Mouse (Mus musculus) kidney, embryonic 16.5 days (tissue): ENCODE results near the gene Kcnh5. TPM values are rescaled to one million over a fixed set of nuclear protein-coding genes. Genes with fewer than 3 reads are reported as not detected.

Source experiments
- ATAC-seq: fragments of 200-750 bp; cut with Nextera tagmentation; 2 replicates; pipeline ENCODE4 v1.8.0; 2017; ENCODE audit warnings: moderate TSS enrichment; ENCODE audit not compliant: low FRiP score, low TSS enrichment
- H3K27ac ChIP-seq: fragments of 300-500 bp; sonication (generic); 2 replicates; pipeline ENCODE4 v1.5.1; 2014; ENCODE audit warnings: low read length
- H3K27me3 ChIP-seq: fragments of 300-500 bp; sonication (generic); 2 replicates; pipeline ENCODE4 v1.6.1; 2014; ENCODE audit warnings: low read length, control low read depth, mixed read lengths; ENCODE audit not compliant: insufficient read depth
- H3K36me3 ChIP-seq: fragments of 300-500 bp; sonication (generic); 2 replicates; pipeline ENCODE4 v1.6.1; 2014; ENCODE audit warnings: low read length, control low read depth, mixed read lengths; ENCODE audit not compliant: insufficient read depth
- H3K4me1 ChIP-seq: fragments of 300-500 bp; sonication (generic); 2 replicates; pipeline ENCODE4 v1.6.1; 2014; ENCODE audit warnings: low read length, control low read depth, mixed read lengths; ENCODE audit not compliant: insufficient read depth
- H3K4me2 ChIP-seq: fragments of 300-500 bp; sonication (generic); replicated peaks from 2 replicates; pipeline ENCODE4 v1.6.1; 2014; ENCODE audit warnings: low read depth, low read length
- H3K4me3 ChIP-seq: fragments of 300-500 bp; sonication (generic); 2 replicates; pipeline ENCODE4 v1.5.1; 2014; ENCODE audit warnings: mild to moderate bottlenecking, low read length
- H3K9ac ChIP-seq: fragments of 300-500 bp; sonication (generic); replicated peaks from 2 replicates; pipeline ENCODE4 v1.6.1; 2014; ENCODE audit warnings: low read length
- H3K9me3 ChIP-seq: fragments of 300-500 bp; sonication (generic); 2 replicates; pipeline ENCODE4 v1.6.1; 2016; ENCODE audit warnings: low read length, control low read depth
- WGBS: fragments of 180-500 bp; shearing (Covaris S2); extraction: QIAGEN DNeasy Blood & Tissue Kit; methylation state at CpG from one replicate; pipeline ENCODE4 v1.1.7; 2014; 5-methylcytosine and 5-hydroxymethylcytosine counted together
- polyA plus RNA-seq: library from polyadenylated mRNA; unstranded; fragments of >200 nt; fragmentation: Nextera tagmentation; extraction: Ambion mirVana; gene quantifications from 2 replicates; pipeline ENCODE4 v1.2.1, GENCODE M21; 2015

Kcnh5 gene
- polyA plus RNA-seq, 1 experiment from 2014 or later, result 0.54 TPM

- no peak overlapping the region for H3K4me3 ChIP-seq
- 91% methylated on average over 3 of the region's 3 CpGs for WGBS
- no peaks in the 10 kb centered on the region for H3K36me3 ChIP-seq
- no peaks in the 10 kb centered on the region for H3K27me3 ChIP-seq
- no peaks in the 10 kb centered on the region for H3K9me3 ChIP-seq
- H3K4me2 ChIP-seq, result no peak overlapping the region
- no peak overlapping the region for H3K27ac ChIP-seq
- no peak for ATAC-seq
- H3K9ac ChIP-seq, result no peak overlapping the region
- no peaks in the 10 kb centered on the region for H3K4me1 ChIP-seq
Measured at GRCm38 (mm10) chr12:74971187-74971586, 205.9 kb downstream of the Kcnh5 start.

GRCm38 (mm10) chr12:74969420-74969819 lies 207.7 kb downstream of the Kcnh5 start:
- Histone ChIP-seq H3K27me3 (no peaks in the 10 kb centered on the region), H3K9me3 (no peaks in the 10 kb centered on the region), H3K4me1 (no peaks in the 10 kb centered on the region), H3K4me3 (no peak overlapping the region), H3K9ac (no peak overlapping the region), H3K27ac (no peak overlapping the region), H3K36me3 (no peaks in the 10 kb centered on the region), H3K4me2 (no peak overlapping the region)
- no peak for ATAC-seq
- 62% methylated on average over 4 of the region's 4 CpGs for WGBS

GRCm38 (mm10) chr12:74966266-74966665 lies 210.9 kb downstream of the Kcnh5 start:
- H3K36me3 ChIP-seq, result no peaks in the 10 kb centered on the region
- H3K4me1 ChIP-seq, result no peaks in the 10 kb centered on the region
- no peak overlapping the region for H3K27ac ChIP-seq
- H3K4me3 ChIP-seq, result no peak overlapping the region
- no peaks in the 10 kb centered on the region for H3K9me3 ChIP-seq
- H3K4me2 ChIP-seq, result no peak overlapping the region
- no peak overlapping the region for H3K9ac ChIP-seq
- no peak for ATAC-seq
- WGBS, result 92% methylated on average over 2 of the region's 2 CpGs
- no peaks in the 10 kb centered on the region for H3K27me3 ChIP-seq

GRCm38 (mm10) chr12:74952661-74953060 lies 224.5 kb downstream of the Kcnh5 start:
- Histone ChIP-seq H3K4me2 (no peak overlapping the region), H3K36me3 (no peaks in the 10 kb centered on the region), H3K27ac (no peak overlapping the region), H3K4me3 (no peak overlapping the region), H3K9ac (no peak overlapping the region), H3K27me3 (no peaks in the 10 kb centered on the region), H3K4me1 (no peaks in the 10 kb centered on the region), H3K9me3 (no peaks in the 10 kb centered on the region)
- no peak for ATAC-seq
- WGBS, result 66% methylated on average over 2 of the region's 2 CpGs

- Histone ChIP-seq H3K4me1 (no peaks in the 10 kb centered on the region), H3K9ac (no peak overlapping the region), H3K9me3 (no peaks in the 10 kb centered on the region), H3K4me2 (no peak overlapping the region), H3K4me3 (no peak overlapping the region), H3K27ac (no peak overlapping the region), H3K27me3 (no peaks in the 10 kb centered on the region), H3K36me3 (no peaks in the 10 kb centered on the region)
- no peak for ATAC-seq
- 83% methylated on average over 9 of the region's 9 CpGs for WGBS
Measured at GRCm38 (mm10) chr12:74951124-74952115, 225.7 kb downstream of the Kcnh5 start.

GRCm38 (mm10) chr12:74901331-74901730 lies 275.8 kb downstream of the Kcnh5 start:
- no peak overlapping the region for H3K4me3 ChIP-seq
- H3K9me3 ChIP-seq, result no peaks in the 10 kb centered on the region
- no peaks in the 10 kb centered on the region for H3K27me3 ChIP-seq
- ATAC-seq, result no peak
- H3K4me2 ChIP-seq, result no peak overlapping the region
- H3K4me1 ChIP-seq, result no peaks in the 10 kb centered on the region
- WGBS, result 88% methylated on average over 6 of the region's 6 CpGs
- no peak overlapping the region for H3K9ac ChIP-seq
- H3K27ac ChIP-seq, result no peak overlapping the region
- H3K36me3 ChIP-seq, result no peaks in the 10 kb centered on the region

- no peaks in the 10 kb centered on the region for H3K9me3 ChIP-seq
- H3K4me2 ChIP-seq, result no peak overlapping the region
- no peak overlapping the region for H3K27ac ChIP-seq
- no peak overlapping the region for H3K9ac ChIP-seq
- no peaks in the 10 kb centered on the region for H3K36me3 ChIP-seq
- H3K27me3 ChIP-seq, result no peaks in the 10 kb centered on the region
- H3K4me3 ChIP-seq, result no peak overlapping the region
- no peaks in the 10 kb centered on the region for H3K4me1 ChIP-seq
- no peak for ATAC-seq
Measured at GRCm38 (mm10) chr12:74900777-74901176, 276.4 kb downstream of the Kcnh5 start.

GRCm38 (mm10) chr12:74899055-74899454 lies 278.1 kb downstream of the Kcnh5 start:
- Histone ChIP-seq H3K4me1 (no peaks in the 10 kb centered on the region), H3K27me3 (no peaks in the 10 kb centered on the region), H3K4me3 (no peak overlapping the region), H3K9ac (no peak overlapping the region), H3K27ac (no peak overlapping the region), H3K9me3 (no peaks in the 10 kb centered on the region), H3K4me2 (no peak overlapping the region), H3K36me3 (no peaks in the 10 kb centered on the region)
- ATAC-seq, result no peak
- 93% methylated on average over 4 of the region's 4 CpGs for WGBS

GRCm38 (mm10) chr12:74898211-74898610 lies 278.9 kb downstream of the Kcnh5 start:
- Histone ChIP-seq H3K4me1 (no peaks in the 10 kb centered on the region), H3K27ac (no peak overlapping the region), H3K4me2 (no peak overlapping the region), H3K36me3 (no peaks in the 10 kb centered on the region), H3K9ac (no peak overlapping the region), H3K4me3 (no peak overlapping the region), H3K9me3 (no peaks in the 10 kb centered on the region), H3K27me3 (no peaks in the 10 kb centered on the region)
- WGBS, result 88% methylated on average over 9 of the region's 9 CpGs
- no peak for ATAC-seq

- H3K36me3 ChIP-seq, result no peaks in the 10 kb centered on the region
- H3K9ac ChIP-seq, result no peak overlapping the region
- 72% methylated on average over 11 of the region's 11 CpGs for WGBS
- H3K9me3 ChIP-seq, result no peaks in the 10 kb centered on the region
- no peak overlapping the region for H3K27ac ChIP-seq
- no peak overlapping the region for H3K4me2 ChIP-seq
- no peak overlapping the region for H3K4me3 ChIP-seq
- no peaks in the 10 kb centered on the region for H3K27me3 ChIP-seq
- no peaks in the 10 kb centered on the region for H3K4me1 ChIP-seq
- ATAC-seq, result no peak
Measured at GRCm38 (mm10) chr12:74894870-74895423, 282.2 kb downstream of the Kcnh5 start.
